Mouse (Mus musculus): ENCODE results near the gene Stab2. TPM values are rescaled to one million over a fixed set of nuclear protein-coding genes. Genes with fewer than 3 reads are reported as not detected.

Gene Stab2
- total RNA-seq, 1 experiment from 2014 or later: not detected

DNA sequence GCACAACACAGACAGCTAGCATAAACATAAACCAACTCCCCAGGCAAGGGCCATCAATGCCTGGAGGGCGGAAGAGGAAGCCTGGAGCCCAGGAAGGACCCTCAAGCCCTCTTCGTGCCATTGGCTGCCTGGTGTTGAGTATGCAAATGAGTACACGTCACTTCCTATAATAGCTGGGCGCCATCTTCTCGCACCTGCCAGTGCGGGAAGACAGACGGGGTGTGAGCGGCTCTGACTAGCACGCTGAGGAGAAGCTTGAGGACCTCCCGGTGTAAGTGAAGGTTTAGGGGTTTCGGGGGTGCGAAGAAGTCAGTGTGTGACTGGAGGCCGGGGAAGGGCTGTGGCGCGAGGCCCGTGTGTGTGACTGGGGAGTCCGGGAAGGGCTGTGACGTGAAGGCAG lies 99.3 kb downstream of the Stab2 start:
- no peak for ATAC-seq (replicated peaks; ENCODE audit: low read depth, poor library complexity, severe bottlenecking)

- no peak for ATAC-seq (replicated peaks; ENCODE audit: low read depth, poor library complexity, severe bottlenecking)
Observed at GRCm38 (mm10) chr10:86907043-86907442, 100.8 kb downstream of the Stab2 start.

DNA sequence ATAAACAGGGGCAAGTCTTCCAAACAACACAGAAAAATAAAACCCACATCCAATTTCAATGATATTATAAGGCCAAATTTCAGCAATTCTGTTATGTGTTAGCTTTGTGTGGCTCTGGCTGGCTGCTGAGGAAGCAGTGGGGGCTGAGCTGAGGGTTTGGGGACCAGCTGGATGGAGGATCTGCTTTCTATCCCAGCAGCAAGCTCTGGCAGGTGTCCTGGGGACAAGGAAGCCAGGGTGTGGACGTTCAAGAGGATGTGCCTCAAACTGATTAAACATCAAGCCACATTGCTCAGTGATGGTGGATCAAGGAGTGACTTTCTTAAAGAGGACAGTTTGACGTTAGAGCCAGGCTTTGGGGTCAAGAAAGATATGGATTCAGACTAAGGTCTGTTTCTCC lies 112.3 kb downstream of the Stab2 start:
- no peak for ATAC-seq (replicated peaks; ENCODE audit: low read depth, poor library complexity, severe bottlenecking)

- ATAC-seq (replicated peaks; ENCODE audit: low read depth, poor library complexity, severe bottlenecking): no peak
Observed at GRCm38 (mm10) chr10:86891066-86891465, 116.8 kb downstream of the Stab2 start.

- no peak for ATAC-seq (replicated peaks; ENCODE audit: low read depth, poor library complexity, severe bottlenecking)
Observed at GRCm38 (mm10) chr10:86890166-86890930, 117.5 kb downstream of the Stab2 start.

DNA sequence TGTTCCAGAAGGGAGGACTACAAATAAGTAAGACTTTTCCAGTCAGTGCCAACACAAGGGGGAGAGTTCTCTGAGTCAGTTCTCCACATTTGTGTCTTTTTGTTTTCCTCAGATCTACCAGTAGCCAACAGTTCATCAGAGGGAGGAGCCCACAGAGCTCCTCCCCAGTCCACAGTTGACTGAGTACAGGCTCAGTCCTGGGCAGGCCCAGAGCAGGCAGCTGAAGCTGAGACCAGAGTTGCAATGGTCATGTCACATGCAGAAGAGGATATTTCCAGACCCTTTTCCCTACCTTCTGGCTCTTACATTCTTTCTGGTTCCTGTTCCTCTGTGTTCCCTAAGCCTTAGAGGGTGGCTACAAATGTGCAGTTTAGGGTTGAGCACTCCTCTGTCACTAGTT lies 118.4 kb downstream of the Stab2 start:
- no peak for ATAC-seq (replicated peaks; ENCODE audit: low read depth, poor library complexity, severe bottlenecking)

- ATAC-seq (replicated peaks; ENCODE audit: low read depth, poor library complexity, severe bottlenecking): no peak
Observed at GRCm38 (mm10) chr10:86886434-86886833, 121.4 kb downstream of the Stab2 start.

GRCm38 (mm10) chr10:86881448-86881847 lies 126.4 kb downstream of the Stab2 start:
- ATAC-seq (replicated peaks; ENCODE audit: low read depth, poor library complexity, severe bottlenecking): no peak

DNA sequence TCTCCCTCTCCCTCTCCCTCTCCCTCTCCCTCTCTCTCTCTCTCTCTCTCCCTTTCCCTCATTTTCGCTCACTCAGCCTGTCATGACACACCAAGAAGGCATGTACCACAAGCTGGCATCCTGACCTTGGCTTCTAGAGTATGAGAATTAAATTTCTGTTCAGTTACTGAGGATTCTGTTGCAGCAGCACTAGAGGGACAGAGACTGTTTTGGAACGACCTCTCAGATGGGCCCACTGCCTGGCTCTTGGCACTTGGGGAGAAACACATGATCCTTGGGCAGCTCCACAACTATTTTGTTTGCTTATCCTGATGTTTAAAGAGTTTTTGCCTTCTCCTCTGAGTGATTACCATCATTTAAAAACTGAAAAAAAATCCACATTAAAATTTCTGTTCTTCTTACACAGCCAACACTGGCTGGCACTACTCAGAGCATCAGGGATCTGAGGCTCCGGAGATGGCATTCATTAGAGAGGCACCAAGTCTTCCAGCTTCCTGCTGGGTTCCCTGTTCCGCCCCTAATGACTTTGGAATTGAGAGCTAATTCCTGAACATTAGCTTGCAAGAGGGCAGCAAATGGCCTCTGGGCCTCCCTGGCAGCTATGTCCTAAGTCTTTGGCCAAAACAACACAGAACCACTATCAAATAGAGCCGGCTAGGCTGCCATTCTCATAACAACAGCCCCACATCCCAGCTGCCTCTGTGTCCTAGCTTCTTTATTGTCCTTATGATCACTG lies 127.6 kb downstream of the Stab2 start:
- no peak for ATAC-seq (replicated peaks; ENCODE audit: low read depth, poor library complexity, severe bottlenecking)

DNA sequence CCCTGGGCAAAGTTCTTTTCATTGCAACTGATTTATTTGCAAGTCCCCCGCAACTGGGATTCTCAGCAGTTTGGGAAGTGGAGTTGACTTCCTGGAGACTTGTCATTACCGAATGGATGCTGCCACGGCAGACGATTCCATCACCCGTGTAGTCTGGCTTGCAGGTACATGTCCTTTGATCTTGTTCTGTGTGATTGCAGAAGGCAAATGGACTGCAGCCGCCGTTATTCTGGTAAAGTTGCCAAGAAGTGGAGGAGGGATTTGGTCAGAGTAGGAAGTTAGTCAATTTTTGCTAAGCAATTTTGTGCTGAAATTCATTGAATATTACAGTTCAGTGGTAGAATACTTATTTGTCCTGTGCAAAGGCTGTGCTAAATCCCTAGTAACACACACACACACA lies 129.1 kb downstream of the Stab2 start:
- no peak for ATAC-seq (replicated peaks; ENCODE audit: low read depth, poor library complexity, severe bottlenecking)

- ATAC-seq (replicated peaks; ENCODE audit: low read depth, poor library complexity, severe bottlenecking): no peak
Observed at GRCm38 (mm10) chr10:86872591-86872990, 135.2 kb downstream of the Stab2 start.

- no peak for ATAC-seq (replicated peaks; ENCODE audit: low read depth, poor library complexity, severe bottlenecking)
Observed at GRCm38 (mm10) chr10:86872121-86872520, 135.7 kb downstream of the Stab2 start.

- 0 out of 2 replicates have a peak, but pooled peaks have one; percentile 18 for ATAC-seq (replicated peaks; ENCODE audit: low read depth, poor library complexity, severe bottlenecking)
Observed at GRCm38 (mm10) chr10:86863429-86863828, 144.4 kb downstream of the Stab2 start.

DNA sequence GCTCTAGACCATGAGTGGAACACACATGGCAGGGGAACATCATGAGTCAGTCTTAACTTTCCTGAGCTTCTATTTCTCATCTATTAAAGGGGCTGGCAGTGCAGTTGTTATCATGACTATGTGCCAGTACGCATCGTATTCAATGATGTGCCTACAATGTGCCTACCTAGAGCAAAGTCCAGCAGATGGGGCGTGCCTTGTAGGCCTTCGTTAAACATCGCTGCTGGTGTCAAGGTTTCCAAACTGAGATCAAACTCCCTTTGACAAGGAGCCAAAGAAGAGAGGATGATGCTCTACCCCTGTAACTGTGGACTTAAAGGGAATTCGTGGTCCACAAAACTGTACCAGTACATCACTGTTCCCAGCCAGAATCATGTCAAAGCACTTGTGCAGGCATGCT lies 145.3 kb downstream of the Stab2 start:
- ATAC-seq (replicated peaks; ENCODE audit: low read depth, poor library complexity, severe bottlenecking): no peak

DNA sequence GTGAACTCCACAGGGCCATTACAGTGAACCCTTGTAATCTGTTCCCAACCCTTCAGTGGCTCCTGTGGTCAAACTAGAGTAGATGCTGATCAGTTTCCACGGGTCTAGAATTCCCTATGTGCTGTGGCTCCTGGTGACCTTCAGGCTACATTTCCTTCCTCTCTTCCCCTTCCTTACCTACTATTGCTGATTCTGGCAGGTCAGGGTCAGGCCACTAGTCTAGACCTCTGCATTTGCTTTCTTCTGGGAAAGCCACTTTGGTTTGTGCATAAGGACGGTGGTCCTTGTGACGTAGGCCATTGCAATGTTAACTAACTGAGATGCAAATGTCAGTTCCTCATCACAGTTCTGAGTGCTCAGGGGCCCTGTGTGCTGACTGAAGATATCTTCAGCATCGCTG lies 147.4 kb downstream of the Stab2 start:
- no peak for ATAC-seq (replicated peaks; ENCODE audit: low read depth, poor library complexity, severe bottlenecking)

DNA sequence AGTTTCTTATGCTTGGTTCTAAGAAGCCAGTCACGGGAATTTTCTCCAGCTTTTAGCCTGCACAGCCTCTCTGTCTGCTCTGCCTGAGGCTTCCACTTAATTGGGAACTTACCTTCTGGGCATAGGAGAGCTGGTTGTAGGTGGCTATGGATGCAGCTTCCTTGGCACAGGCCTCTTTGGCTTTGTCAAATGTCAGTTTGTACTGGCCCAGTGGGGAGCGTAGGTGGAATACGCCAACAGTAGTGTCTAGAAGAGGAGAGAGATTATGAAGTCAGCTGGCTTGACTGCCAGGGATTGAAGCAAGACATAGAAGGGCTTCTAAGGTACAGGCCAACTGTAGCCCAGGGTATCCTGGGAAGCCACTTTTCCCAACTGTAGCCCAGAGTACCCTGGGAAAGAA lies 154.4 kb downstream of the Stab2 start:
- ATAC-seq (replicated peaks; ENCODE audit: low read depth, poor library complexity, severe bottlenecking): no peak

DNA sequence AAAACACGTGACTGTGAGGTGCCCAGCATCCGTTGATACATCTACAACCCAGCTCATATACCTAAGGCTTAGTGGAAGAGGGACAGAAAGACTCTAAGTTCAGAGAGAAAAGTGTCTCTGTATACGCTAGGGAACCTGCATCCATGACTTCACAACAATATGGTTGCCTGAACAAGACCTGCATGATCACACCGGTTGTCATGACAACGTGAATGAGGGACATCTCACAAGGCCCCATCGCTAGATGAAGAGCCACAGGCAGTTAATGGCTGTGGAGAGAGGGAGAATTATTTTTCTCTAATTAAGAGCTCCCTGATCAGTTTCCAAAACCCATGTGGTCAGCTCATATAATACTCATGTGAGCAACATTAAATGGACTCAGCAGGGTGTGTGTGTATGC lies 155.7 kb downstream of the Stab2 start:
- ATAC-seq (replicated peaks; ENCODE audit: low read depth, poor library complexity, severe bottlenecking): no peak

DNA sequence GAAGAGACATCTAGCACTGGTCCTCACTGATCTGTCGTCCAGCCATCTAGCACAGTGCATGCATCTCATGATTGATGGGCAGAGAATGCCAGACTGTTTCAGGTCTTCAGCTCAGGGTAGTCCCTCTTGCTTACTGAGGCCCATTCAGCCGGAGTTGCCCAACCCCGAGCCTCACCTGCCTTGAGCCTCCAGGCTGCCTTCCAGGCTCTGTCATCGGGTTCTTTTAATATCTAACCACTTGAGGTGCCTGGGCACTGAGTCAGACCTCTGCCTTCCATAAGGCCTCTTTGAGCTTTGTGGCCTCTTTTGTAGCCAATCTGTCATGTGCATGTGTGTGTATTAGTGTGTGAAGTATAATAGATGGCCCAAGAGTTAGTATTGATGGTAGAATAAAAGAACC lies 158.3 kb downstream of the Stab2 start:
- no peak for ATAC-seq (replicated peaks; ENCODE audit: low read depth, poor library complexity, severe bottlenecking)

DNA sequence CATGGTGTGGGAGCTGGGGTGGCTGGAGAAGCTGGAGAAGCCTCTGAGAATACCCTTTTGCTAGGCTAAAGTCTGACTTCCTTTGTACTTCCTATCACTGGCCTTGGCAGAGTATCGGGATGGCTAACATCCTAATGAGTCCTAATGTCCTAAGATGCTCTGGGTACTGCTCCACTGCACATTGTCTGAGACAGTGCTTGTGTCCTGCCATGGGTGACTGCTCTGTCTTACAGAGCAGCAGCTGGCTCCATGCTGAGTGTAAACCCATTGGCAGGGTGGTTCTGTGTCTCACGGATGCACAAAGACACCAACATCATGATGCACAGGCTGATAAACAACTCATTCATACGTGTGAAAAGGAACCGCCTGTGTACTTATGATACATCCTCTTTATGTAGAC lies 158.7 kb downstream of the Stab2 start:
- ATAC-seq (replicated peaks; ENCODE audit: low read depth, poor library complexity, severe bottlenecking): no peak

GRCm38 (mm10) chr10:86846926-86847467 lies 160.8 kb downstream of the Stab2 start:
- ATAC-seq (replicated peaks; ENCODE audit: low read depth, poor library complexity, severe bottlenecking): no peak

- ATAC-seq (replicated peaks; ENCODE audit: low read depth, poor library complexity, severe bottlenecking): no peak
Observed at GRCm38 (mm10) chr10:86842659-86843058, 165.2 kb downstream of the Stab2 start.

Measured in common myeloid progenitor, adult 5-6 weeks (primary cell).